Mouse (Mus musculus): Measurements from ENCODE around the gene Lsamp. TPM values are rescaled to one million over a fixed set of nuclear protein-coding genes. Genes with fewer than 3 reads are reported as not detected.

Gene Lsamp
- total RNA-seq, 2 experiments from 2014 or later = 15.1 to 15.6 TPM

DNA sequence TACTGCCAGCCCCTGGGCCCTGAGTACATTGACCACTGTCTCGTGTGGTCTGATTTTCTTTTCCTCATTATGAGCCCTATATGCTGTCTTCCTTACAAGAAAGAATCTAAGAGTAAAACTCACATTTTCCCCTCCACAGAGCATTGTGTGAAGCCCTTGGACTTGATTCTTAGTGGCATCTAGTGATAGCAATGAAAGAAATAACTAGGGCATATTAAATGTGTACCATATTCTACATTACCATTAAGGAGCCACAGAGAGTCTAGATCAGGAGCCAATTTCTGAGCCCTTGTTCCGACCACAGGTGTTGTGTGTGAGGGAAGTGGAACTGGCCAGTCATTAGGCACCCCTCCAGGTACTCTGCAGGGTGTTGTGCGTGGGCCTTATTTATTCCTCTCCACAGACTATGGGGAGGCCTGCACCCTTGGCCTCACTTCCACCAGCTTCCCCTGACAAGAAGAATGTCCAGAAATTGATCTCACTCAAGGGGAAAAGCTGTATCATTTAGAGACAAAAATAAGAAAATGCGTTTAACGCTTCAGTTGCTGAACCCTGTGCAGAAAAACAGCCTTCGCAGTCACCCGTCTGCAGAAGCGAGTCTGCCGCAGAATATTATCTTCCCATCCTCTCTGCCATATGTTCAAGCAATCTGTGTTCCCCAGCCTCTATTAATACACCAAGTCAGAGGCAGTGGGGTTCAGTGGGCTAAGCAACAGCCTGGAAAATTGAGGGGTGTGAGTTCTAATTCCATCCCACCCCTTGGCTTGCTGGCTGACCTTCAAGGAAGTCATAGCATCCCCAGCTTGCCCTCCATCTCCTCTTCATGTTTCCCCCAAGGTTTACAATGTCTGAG lies 2032.9 kb downstream of the Lsamp start:
- DNase-seq (ENCODE audit: low spot score in 2 of 2) = no peak

DNA sequence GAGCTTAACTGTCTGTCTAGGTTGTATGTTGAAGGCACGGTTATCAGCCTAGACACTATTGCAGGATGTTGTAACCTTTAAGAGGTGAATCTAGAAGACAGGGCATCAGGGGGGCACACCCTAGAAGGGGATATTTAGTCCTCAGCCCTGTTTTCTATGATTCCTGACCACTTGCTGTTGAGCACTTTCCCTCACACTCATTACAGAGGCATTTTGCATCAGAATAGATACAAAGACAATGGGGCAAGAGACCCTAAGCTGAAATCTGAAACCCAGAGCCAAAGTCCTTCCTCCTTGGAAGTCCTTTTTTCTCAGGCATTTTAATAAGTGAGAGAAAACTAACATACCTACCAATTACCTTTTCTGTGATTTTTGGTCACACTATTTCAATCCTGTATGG lies 2038.4 kb downstream of the Lsamp start:
- no peak for DNase-seq (ENCODE audit: low spot score in 2 of 2)

DNA sequence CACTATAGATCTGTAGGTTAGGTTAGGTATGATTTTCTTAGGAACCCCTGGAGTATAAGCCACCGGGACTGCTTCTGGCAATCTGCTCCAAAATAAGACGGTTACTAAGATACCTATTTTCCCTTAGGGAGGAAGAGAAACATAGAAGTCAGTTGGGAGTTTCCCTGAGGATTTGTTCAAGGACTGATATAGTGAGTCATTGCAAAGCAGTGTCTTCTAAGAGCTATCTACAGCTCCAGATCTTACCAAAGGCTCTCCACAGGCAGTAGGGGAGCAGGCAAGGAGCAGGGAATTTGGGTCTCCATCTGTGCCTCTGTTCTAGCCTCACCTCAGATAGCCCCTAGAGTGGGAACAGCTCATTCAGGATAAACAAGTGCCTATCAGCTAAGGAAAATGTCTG lies 2047.9 kb downstream of the Lsamp start:
- no peak for DNase-seq (ENCODE audit: low spot score in 2 of 2)

DNA sequence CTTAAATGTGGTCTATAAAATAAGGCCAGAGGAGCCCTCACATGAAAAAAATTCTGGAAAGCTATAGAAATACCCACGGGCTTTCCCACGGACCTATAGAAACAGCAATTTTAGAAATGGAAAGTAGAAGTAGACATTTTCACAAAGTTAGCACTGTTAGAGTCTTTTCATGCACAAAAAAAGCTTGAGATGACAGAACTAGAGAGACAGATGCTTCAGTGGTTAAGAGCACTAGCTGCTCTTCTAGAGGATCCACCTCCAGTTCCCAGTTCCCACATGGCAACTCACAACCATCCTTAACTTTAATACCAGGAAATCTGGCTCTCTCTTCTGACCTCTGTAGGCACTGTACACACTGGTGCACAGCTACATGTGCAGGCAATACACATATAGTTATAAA lies 2049.3 kb downstream of the Lsamp start:
- DNase-seq (ENCODE audit: low spot score in 2 of 2) = no peak

DNA sequence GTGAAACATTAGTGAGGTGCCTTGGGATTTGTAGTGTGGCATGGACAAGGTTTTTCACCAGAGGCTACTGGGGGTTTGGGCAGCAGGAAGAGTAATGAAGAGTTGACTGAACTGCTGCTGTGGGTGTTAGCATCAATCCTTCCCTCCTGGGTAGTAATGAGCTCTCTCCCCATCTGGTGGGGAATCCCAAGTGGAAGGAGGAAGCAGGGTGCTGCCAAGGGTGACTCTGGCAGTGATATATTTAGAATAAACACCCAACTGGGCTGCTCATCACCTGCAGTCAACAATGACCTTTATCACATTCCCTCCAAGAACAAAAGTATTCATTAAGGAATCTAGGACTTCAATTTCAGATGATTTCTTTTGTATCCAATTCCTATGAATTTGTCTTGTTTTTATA lies 2064.0 kb downstream of the Lsamp start:
- DNase-seq (ENCODE audit: low spot score in 2 of 2) = no peak

DNA sequence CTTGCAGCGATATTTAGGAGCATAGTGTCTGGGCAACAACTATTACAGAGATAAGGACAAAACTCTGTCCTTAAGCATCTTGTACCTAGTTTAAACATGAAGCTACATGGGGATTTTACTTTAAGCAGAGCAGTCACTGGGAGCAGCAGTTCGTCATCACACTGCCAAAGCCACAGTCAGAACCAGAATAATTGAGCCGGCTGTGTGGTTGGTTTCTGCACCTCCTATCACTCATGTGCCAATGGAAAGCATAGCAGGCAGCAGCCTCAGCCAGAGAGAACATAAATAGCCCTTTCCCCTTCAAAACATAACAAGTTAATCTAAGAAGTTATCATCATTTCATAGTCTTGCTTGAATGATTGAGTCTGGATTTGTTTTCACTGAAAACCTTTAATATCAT lies 2075.8 kb downstream of the Lsamp start:
- DNase-seq (ENCODE audit: low spot score in 2 of 2) = no peak

DNA sequence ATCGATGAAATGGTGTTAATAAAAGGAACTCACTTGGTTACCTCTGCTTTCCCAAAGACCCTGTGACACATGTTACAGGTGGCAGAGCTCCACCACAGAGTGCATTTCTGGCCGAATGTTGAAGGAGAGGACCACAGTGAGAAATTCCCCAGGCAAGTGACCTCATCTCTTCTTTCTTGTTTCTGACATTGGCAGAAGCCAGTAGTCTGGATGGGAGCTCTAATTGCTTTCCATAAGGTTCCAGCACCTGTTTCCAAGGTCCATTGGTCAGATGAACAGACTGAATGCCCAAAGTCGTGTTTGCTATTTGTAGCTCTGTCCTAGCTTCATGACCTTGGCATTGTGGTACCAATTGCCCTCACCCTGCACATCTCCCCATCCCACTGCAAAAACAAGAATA lies 2090.2 kb downstream of the Lsamp start:
- no peak for DNase-seq (ENCODE audit: low spot score in 2 of 2)

DNA sequence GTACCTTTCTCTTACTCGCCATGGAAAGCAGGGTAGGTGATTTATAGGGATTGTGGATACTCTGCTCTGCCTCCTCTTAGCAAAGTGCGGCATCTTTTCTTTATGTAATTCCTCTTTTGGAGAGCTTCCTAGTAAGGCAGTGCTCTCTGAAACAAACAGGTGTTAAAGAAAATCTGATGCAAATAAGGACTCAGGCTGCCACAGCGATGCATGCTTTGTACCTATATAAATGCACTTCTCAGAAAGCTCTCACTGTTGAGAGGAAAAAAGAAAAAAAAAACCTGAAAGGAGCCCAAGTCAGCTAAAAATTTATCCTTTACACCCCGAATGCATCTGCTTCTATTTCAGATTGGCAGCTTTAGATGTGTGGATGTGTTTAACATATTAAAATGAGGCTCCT lies 2095.4 kb downstream of the Lsamp start:
- DNase-seq (ENCODE audit: low spot score in 2 of 2) = no peak

DNA sequence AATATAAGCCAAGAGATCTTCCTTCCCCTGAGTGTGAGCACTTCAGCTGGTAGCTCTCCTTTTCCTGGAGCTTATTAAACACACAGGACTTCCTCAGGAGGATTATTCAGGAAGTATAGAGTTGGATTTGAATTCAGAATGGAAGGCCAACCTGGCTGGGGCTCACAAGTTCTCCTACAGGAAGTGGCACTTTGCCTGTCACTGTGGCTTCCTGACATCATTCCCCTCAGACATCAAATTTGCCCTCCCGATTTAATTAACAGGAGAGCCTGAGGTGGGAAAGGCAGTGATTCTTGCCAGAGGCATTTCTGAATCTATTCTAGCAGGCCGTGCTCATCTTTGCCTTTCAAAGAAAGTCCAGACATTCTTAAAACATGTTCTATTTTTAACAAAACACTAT lies 2097.4 kb downstream of the Lsamp start:
- DNase-seq (ENCODE audit: low spot score in 2 of 2) = no peak

DNA sequence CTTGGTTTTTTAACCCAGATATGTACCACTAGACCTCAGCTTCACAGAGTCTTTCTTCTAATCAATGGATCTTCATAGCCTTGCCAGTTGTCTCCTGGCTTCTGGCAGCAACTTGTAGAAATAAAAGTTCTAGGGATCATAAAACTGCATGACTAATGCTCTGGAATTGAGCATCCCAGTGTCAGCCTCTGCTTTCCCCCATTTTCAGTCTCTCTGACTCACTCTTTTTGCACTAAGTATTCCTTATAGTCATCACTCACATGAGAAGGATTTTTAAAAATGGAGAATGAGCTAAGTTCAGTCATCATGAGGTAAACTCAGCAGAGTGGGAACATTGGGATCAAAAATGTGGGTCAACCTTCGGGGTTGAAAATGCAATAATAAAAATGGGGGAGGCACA lies 2113.3 kb downstream of the Lsamp start:
- DNase-seq (ENCODE audit: low spot score in 2 of 2) = no peak

DNA sequence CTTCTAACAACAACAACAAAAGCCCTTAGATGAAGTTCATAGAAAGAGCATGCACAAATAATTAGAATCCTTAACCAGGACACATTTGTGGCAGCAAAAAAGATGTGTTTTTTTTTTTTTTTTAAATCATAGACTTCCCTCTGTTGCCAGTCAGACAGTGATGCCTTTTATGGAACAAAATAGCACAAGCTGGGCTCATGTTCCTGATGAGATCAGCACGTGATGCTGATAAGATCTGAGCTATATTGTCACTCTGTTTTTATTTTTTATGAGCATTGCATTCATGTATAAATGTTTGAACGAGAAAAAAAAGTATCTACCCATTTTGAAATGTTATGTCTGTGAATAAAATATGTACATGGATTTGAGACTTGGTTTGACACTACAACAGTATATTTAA lies 2118.0 kb downstream of the Lsamp start:
- DNase-seq (ENCODE audit: low spot score in 2 of 2) = no peak

DNA sequence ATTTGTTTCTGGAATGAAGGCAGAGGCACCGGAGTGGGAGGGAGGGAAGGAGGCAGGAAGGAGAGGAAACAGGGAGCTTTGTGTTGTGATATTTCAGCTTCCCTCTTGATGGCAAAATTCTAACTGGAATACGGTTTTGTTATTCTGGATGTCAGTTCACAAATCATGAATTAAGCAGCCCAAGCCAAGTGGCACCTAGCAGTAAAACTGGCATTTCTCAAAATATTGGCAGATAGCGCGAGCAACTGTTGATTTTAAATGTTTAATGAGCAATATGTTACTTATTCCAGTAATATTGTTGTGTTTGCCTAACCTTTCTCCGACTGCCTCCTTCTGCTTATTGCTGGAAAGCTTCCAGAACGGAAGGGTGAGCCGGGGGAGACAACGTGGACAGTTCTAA lies 2118.5 kb downstream of the Lsamp start:
- no peak for DNase-seq (ENCODE audit: low spot score in 2 of 2)

DNA sequence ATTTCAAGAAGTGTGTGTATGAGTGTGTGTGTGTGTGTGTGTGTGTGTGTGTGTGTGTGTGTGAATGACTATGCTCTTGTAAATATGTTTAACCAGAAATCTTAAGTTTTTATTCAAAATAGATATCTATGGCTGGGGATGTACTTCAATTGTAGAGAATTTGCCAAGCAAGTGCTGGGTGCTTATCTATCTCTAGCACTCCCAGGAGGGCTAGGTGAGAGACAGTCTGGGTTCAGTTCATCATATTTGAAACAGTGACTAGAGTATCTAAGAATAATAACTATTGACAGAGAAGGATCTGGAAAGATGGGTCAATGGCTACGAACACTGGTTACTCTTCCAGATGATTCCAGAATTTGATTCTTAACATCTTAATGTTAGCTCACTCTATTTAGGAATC lies 2128.1 kb downstream of the Lsamp start:
- no peak for DNase-seq (ENCODE audit: low spot score in 2 of 2)

DNA sequence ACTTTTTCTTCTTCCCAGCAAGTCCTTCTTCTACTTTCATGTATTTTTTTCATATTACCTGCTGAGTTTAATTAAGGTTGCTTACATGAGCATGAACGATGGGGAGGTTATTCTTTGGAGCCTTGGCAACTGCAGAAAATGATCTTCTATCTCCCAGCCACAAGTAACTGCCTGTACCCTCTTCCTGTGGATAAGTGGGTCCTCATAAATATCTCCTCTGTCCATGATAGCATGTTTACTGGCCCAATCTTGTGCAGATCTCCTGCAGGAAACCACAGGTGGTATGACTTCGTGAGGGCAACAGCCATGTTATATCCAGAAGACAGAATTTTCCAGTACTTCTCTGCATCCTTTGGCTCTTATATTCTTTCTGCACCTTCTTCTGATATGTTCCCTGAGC lies 2129.1 kb downstream of the Lsamp start:
- DNase-seq (ENCODE audit: low spot score in 2 of 2) = no peak

DNA sequence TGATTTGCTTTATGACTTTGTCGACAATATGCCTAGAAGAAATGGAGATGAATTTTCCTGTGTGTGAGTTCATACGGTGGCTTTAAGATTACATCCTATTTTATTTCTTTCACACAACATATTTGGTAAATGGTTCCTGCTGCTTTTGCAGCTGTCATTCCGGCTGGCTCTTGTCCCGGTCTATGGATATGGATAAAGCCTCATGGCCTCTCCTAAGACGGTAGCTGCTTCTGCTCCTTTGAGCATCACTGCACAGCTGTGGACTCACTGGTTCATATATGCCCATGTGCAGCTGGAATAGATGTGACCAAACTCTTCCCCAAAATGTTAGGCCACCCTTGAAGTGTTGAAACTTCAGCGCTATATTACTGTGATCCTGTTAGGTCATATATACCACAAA lies 2137.6 kb downstream of the Lsamp start:
- DNase-seq (ENCODE audit: low spot score in 2 of 2) = no peak

DNA sequence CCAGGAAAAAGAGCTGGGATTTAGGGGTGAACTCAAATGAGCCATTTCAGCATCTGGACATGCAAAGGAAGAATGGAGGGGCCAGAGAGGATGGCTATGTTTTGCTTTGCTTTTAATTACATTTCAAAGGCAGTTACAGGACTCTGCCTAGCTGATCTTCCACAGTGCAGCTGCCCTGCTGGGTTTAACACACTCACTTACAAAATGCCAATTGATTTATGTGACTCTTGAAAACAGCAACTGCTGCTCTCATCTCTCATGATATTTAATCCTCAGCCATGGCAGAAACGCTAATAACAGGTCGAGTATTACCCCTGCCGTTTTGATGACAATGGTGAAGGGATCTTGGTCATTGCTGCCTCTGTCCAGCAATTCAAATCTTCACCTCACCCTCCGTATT lies 2139.7 kb downstream of the Lsamp start:
- DNase-seq (ENCODE audit: low spot score in 2 of 2) = no peak

DNA sequence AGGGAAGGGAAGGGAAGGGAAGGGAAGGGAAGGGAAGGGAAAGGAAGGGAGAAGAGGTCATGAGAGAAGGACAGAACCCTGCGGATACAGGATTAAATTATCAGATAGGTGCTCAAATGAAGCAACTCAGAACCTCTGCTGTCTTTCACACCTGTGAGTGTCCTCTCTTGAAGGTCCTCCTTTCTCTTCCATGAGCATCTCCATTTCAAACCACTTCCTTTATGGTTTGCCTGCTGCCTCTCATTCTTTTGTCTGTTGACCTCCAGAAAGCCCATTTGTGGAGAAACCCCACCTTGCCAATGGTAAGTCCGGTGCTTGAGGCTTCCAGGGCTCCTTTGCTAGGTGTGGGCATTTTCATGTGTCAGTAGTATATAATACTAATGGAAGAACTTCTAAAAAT lies 2141.9 kb downstream of the Lsamp start:
- DNase-seq (ENCODE audit: low spot score in 2 of 2) = no peak

DNA sequence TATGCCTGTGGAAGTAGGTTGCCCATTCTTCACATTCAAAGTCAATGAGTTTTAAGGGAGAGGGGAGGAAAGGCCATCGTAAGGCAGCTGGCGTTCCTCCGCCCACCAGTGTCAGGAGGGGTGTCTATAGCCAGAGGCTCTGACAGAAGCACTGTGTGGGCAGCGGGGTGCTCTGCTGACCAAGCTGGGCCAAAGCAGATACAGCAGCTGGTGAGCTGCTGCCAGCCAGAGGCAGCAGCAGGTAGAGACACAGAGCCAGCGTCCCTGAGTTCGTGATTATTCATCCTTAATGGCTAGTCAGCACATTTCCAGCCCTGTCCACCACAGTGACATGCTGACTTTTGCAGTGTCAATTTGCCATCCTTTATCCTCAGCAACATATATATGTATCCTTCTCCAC lies 2163.0 kb downstream of the Lsamp start:
- DNase-seq (ENCODE audit: low spot score in 2 of 2) = no peak

DNA sequence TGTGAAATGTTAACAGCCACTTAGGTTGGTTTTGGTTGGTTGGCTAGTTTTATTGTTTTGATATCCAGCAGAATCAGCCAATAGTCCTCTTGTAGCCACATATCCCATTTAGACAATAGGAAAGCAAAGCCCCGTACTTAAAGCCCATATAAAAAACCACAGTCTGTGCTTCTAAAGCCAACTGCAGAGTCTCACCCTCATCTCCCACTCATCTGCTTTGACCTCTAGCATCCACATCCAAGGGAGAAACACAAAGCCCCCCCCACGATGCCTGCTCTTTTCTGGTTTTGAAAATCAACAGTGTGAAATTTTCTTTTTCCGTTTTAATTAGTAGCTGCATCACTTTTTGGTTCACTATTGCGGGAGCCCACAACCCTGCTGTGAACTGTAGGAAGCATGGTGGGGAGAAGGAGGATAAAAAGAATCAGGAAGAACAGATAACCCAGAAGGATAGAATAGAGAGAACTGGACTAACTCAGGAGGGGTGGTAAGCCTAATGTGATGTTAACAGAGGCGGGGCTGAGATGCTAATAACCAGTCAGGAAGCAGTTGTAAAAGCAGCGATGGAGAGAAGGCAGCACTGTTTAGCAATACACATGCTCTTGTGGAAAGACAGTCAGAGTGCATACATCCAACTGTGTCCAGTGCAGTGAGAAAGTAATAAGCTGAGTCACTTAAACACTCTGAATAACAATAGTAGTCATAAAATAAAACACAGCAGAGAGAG lies 2165.2 kb downstream of the Lsamp start:
- DNase-seq (ENCODE audit: low spot score in 2 of 2) = no peak

DNA sequence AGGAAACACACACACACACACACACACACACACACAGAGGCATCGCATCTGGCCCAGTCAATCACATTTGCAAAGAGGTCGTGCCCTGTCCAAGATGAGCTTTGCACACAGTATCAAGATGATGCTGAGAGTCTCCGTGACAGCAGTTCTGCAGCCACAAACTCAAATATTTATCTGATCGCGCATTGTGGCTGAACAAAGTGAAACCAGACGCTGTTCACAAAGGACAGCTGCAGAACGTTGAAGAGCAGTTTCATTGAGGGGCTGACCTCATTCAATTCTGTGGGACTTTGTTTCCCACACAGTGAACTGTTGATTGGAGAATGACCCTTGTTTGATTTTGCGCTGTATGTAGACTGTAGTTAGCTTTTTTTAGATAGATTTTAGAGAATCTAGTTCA lies 2168.5 kb downstream of the Lsamp start:
- DNase-seq (ENCODE audit: low spot score in 2 of 2) = no peak

DNA sequence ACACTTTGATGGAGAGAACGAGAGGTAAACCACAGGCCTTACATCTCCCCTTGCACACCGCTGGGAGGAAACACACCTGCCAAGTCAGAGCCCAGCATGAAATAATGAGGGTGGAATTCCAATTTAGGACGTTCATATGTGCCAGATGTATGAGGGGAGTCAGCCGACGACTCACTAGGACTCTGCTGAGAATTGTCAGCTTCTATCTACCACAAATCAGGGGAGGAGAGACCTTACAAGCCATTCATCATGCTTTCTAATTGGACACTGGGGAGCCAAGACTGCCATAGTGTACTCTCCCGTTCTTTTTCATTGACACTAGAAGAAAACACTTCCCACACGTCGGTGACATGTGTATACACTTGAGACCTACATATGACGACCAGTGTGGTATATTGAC lies 2173.7 kb downstream of the Lsamp start:
- no peak for DNase-seq (ENCODE audit: low spot score in 2 of 2)

DNA sequence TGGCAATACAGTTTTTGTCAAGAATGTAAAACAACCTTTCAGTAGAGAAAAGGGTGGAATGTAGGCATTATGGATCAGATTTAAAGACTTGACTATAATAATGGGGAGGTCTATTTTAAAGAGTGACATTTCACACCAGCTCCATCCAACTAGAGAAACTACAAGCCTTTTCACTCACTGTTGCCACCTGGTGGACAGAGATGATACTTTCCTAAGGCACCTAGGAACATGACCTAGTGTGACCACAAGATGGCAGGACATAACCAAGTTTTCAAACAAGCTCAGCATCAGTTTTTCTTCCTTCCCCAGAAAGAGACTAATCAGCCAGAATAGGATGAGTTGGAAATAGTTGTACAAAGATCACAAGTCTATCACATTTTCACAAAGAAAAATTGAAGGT lies 2180.8 kb downstream of the Lsamp start:
- peak; percentile 9 to 60 for DNase-seq (ENCODE audit: low spot score in 2 of 2)

DNA sequence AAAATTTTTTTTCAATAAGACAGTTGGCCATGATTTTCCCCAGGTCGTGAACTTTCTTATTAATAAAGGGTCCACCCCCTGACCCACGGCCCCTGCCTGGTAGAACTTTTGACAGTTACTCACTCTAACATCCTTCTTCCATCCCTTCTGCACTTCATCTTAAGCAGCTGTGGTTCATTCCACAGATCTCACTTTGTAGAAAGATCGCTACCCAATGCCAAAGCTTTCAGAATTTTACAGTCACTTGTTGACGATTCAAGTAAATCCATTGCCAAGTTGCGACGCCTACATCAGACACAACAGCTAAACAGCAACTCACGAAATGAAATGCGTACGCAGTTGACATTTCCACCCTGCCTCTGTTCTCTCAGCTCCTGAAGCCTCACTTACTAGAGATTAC lies 2184.1 kb downstream of the Lsamp start:
- DNase-seq (ENCODE audit: low spot score in 2 of 2) = no peak

Measured in adrenal gland, postnatal 4 days (tissue).